Mouse (Mus musculus) myocyte (in vitro differentiated cells): ENCODE results near the gene Taf15. TPM values are rescaled to one million over a fixed set of nuclear protein-coding genes. Genes with fewer than 3 reads are reported as not detected.
"Not testable (repeated sequence)": the region's sequence is repeated elsewhere in the genome, so short reads cannot be mapped to it uniquely, and the experiment has no call there.

Experiments used
- H3K27me3 ChIP-seq: one replicate; pipeline ENCODE4 v1.6.1; 2011; ENCODE audit not compliant: control insufficient read depth, insufficient read depth, insufficient read length
- H3K36me3 ChIP-seq: one replicate; pipeline ENCODE4 v1.6.1; 2011; ENCODE audit not compliant: control insufficient read depth, insufficient read depth
- H3K4me2 ChIP-seq: one replicate; pipeline ENCODE4 v1.6.1; 2011; ENCODE audit warnings: low read depth, control low read depth
- H3K4me3 ChIP-seq: one replicate; pipeline ENCODE4 v1.5.1; 2011; ENCODE audit warnings: mild to moderate bottlenecking, control low read depth, moderate library complexity
- H3K79me2 ChIP-seq: one replicate; pipeline ENCODE4 v1.6.1; 2011; ENCODE audit not compliant: control insufficient read depth, insufficient read depth
- H3ac ChIP-seq: one replicate; pipeline ENCODE4 v1.6.1; 2011; ENCODE audit not compliant: control insufficient read depth, insufficient read length
- CEBPB ChIP-seq: IDR thresholded peaks from 2 replicates; pipeline ENCODE4 v1.6.1; 2011; ENCODE audit warnings: mild to moderate bottlenecking, moderate library complexity; ENCODE audit not compliant: poor library complexity, insufficient read depth, severe bottlenecking
- E2F4 ChIP-seq: IDR thresholded peaks from one replicate; pipeline ENCODE4 v1.6.1; 2011; ENCODE audit warnings: mild to moderate bottlenecking, control low read depth, moderate library complexity; ENCODE audit not compliant: insufficient read depth
- MAX ChIP-seq: IDR thresholded peaks from one replicate; pipeline ENCODE4 v1.6.1; 2011; ENCODE audit warnings: low read depth, mild to moderate bottlenecking, control low read depth
- MYOD1 ChIP-seq, 3 experiments: IDR thresholded peaks; one replicate each; pipeline ENCODE4 v1.6.1; 2011; ENCODE audit warnings: control low read depth in 2 of 3, low read depth in 2 of 3, mild to moderate bottlenecking in 2 of 3, moderate library complexity in 1 of 3; ENCODE audit not compliant: insufficient read length in 2 of 3, control insufficient read depth in 1 of 3
- MYOG ChIP-seq, 3 experiments: IDR thresholded peaks; one replicate each; pipeline ENCODE4 v1.6.1; 2011; ENCODE audit warnings: control low read depth in 2 of 3, low read depth in 2 of 3, mild to moderate bottlenecking in 2 of 3; ENCODE audit not compliant: insufficient read length in 2 of 3, control insufficient read depth in 1 of 3, insufficient read depth in 1 of 3
- POLR2A ChIP-seq: IDR thresholded peaks from one replicate; pipeline ENCODE4 v1.6.1; 2011; ENCODE audit warnings: low read depth, mild to moderate bottlenecking, control low read depth, moderate library complexity; ENCODE audit not compliant: insufficient read length
- POLR2AphosphoS2 ChIP-seq: IDR thresholded peaks from one replicate; pipeline ENCODE4 v1.6.1; 2011; ENCODE audit warnings: low read depth, control low read depth; ENCODE audit not compliant: insufficient read length
- REST ChIP-seq: IDR thresholded peaks from one replicate; pipeline ENCODE4 v1.6.1; 2011; ENCODE audit warnings: mild to moderate bottlenecking, control low read depth, moderate library complexity; ENCODE audit not compliant: insufficient read depth, insufficient read length
- SRF ChIP-seq: IDR thresholded peaks from one replicate; pipeline ENCODE4 v1.6.1; 2011; ENCODE audit warnings: low read depth; ENCODE audit not compliant: control insufficient read depth, insufficient read length
- TCF12 ChIP-seq: IDR thresholded peaks from one replicate; pipeline ENCODE4 v1.6.1; 2011; ENCODE audit warnings: mild to moderate bottlenecking, control low read depth; ENCODE audit not compliant: poor library complexity, insufficient read depth, severe bottlenecking
- TCF3 ChIP-seq: IDR thresholded peaks from one replicate; pipeline ENCODE4 v1.6.1; 2011; ENCODE audit warnings: low read depth, control low read depth; ENCODE audit not compliant: insufficient read length
- USF1 ChIP-seq: IDR thresholded peaks from one replicate; pipeline ENCODE4 v1.6.1; 2011; ENCODE audit warnings: low read depth, mild to moderate bottlenecking, control low read depth, moderate library complexity
- polyA plus RNA-seq: library from polyadenylated mRNA; unstranded; fragments of >200 nt; fragmentation: generic; extraction: Trizol; gene quantifications from one replicate; pipeline ENCODE4 v1.2.1, GENCODE M21; 2012; ENCODE audit warnings: missing spikeins

Taf15 gene
- polyA plus RNA-seq, 1 experiment, result 74.2 TPM

- TF ChIP-seq SRF (no peak), CEBPB (no peak), REST (no peak), MYOG (IDR thresholded peaks at IDR 0.05; ENCODE audit: control insufficient read depth in 1 of 3, insufficient read depth in 1 of 3, insufficient read length in 2 of 3, low read depth in 2 of 3) (no peak), POLR2A (no peak), POLR2AphosphoS2 (no peak), MAX (no peak), MYOD1 (IDR thresholded peaks at IDR 0.05; ENCODE audit: control insufficient read depth in 1 of 3, insufficient read length in 2 of 3, low read depth in 2 of 3) (no peak), TCF12 (no peak), USF1 (no peak), E2F4 (no peak), TCF3 (no peak)
These were observed 68.5 kb downstream of the Taf15 start for GRCm38 (mm10) chr11:83541415-83541814.

DNA sequence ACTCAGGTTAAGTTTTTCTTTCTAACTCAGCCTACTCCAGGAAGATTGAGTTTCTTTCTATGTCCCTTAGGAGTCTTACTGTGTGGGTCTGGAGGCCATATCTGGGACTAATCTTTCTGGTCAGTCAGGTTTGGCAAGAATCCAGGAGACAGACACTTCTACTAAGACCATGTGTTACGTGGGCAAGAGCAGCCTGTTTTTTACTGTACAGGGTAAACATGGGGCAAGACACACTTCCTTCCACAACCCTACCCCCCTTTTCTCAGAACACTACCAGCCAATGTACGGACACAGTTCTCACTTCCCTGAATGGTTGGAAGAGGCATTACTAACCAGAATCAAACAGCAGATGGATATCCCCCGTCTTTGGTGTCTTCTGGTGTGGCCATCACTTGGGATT, 71.3 kb downstream of the Taf15 start:
- Histone ChIP-seq H3K4me3 (no peak overlapping the region), H3K27me3 (no peaks in the 10 kb centered on the region), H3K36me3 (no peaks in the 10 kb centered on the region), H3K79me2 (no peaks in the 10 kb centered on the region), H3ac (no peak overlapping the region), H3K4me2 (no peak overlapping the region)
- no peak for TF ChIP-seq TCF3
- no peak for TF ChIP-seq MYOD1 (IDR thresholded peaks at IDR 0.05; ENCODE audit: control insufficient read depth in 1 of 3, insufficient read length in 2 of 3, low read depth in 2 of 3)
- no peak for TF ChIP-seq E2F4
- TF ChIP-seq POLR2A, result no peak
- TF ChIP-seq TCF12, result no peak
- no peak for TF ChIP-seq USF1
- TF ChIP-seq SRF, result no peak

More at GRCm38 (mm10) chr11:83541415-83541814, 68.5 kb downstream of the Taf15 start:
- Histone ChIP-seq H3K4me2 (no peak overlapping the region), H3ac (no peak overlapping the region), H3K79me2 (no peaks in the 10 kb centered on the region), H3K36me3 (no peaks in the 10 kb centered on the region), H3K4me3 (no peak overlapping the region), H3K27me3 (no peaks in the 10 kb centered on the region)

DNA sequence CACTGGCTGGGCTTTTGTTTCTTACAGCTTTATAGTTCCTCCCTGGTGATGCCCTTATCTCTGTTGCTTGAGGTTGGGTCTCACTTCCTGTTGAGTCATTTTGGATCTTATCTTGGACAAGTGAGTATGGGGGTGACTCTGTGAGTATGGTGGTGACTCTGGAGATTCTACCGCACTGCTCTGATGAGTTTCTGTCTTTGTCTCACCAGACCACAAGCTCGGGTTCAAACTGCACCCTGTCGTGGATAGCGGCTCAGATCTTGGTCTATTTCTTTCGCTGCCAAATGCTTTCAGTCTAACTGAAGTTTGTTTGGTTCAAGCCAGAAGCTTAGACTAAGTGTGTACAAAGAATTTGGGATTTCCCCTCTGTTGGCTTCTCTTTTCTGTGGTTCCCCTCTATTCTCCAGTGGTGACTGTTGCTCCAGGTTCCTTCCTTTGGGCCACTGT, 77.3 kb downstream of the Taf15 start:
- Histone ChIP-seq H3K4me3 (no peak overlapping the region), H3K36me3 (no peaks in the 10 kb centered on the region), H3ac (no peak overlapping the region), H3K27me3 (no peaks in the 10 kb centered on the region), H3K4me2 (no peak overlapping the region), H3K79me2 (no peaks in the 10 kb centered on the region)
- TF ChIP-seq MYOD1 (IDR thresholded peaks at IDR 0.05; ENCODE audit: control insufficient read depth in 1 of 3, insufficient read length in 2 of 3, low read depth in 2 of 3), result no peak
- no peak for TF ChIP-seq SRF
- no peak for TF ChIP-seq TCF12
- no peak for TF ChIP-seq REST
- TF ChIP-seq MAX, result no peak
- TF ChIP-seq CEBPB, result no peak
- TF ChIP-seq POLR2A, result no peak
- TF ChIP-seq USF1, result no peak
- no peak for TF ChIP-seq TCF3
- no peak for TF ChIP-seq E2F4
- TF ChIP-seq POLR2AphosphoS2, result no peak
- no peak for TF ChIP-seq MYOG (IDR thresholded peaks at IDR 0.05; ENCODE audit: control insufficient read depth in 1 of 3, insufficient read depth in 1 of 3, insufficient read length in 2 of 3, low read depth in 2 of 3)

GRCm38 (mm10) chr11:83551037-83551436, 78.2 kb downstream of the Taf15 start:
- H3ac ChIP-seq, H3K79me2 ChIP-seq, H3K36me3 ChIP-seq, H3K4me3 ChIP-seq, H3K27me3 ChIP-seq, H3K4me2 ChIP-seq: not testable (repeated sequence)

GRCm38 (mm10) chr11:83551668-83552067, 78.8 kb downstream of the Taf15 start:
- H3K27me3 ChIP-seq, result no peaks in the 10 kb centered on the region
- H3ac ChIP-seq, result no peak overlapping the region
- TF ChIP-seq POLR2AphosphoS2, result no peak
- TF ChIP-seq E2F4, result no peak
- TF ChIP-seq CEBPB, result no peak
- TF ChIP-seq MYOD1 (IDR thresholded peaks at IDR 0.05; ENCODE audit: control insufficient read depth in 1 of 3, insufficient read length in 2 of 3, low read depth in 2 of 3), result no peak
- no peak for TF ChIP-seq MAX
- TF ChIP-seq REST, result no peak
- TF ChIP-seq POLR2A, result no peak
- TF ChIP-seq USF1, result no peak
- no peak for TF ChIP-seq TCF3
- no peak for TF ChIP-seq SRF
- TF ChIP-seq TCF12, result no peak
- TF ChIP-seq MYOG (IDR thresholded peaks at IDR 0.05; ENCODE audit: control insufficient read depth in 1 of 3, insufficient read depth in 1 of 3, insufficient read length in 2 of 3, low read depth in 2 of 3), result no peak
- no peaks in the 10 kb centered on the region for H3K79me2 ChIP-seq
- H3K4me2 ChIP-seq, result no peak overlapping the region
- H3K4me3 ChIP-seq, result no peak overlapping the region
- H3K36me3 ChIP-seq, result no peaks in the 10 kb centered on the region

Other genes with a start within 250 kb of the Taf15 start
- gene Slfn14, start 186.4 kb upstream of the Taf15 start, polyA plus RNA-seq, result 0.01 TPM
- 64.7 TPM for gene Ap2b1, start 174.1 kb upstream of the Taf15 start, polyA plus RNA-seq
- 8.7 TPM for gene Pex12, start 170.5 kb upstream of the Taf15 start, polyA plus RNA-seq
- 0.36 TPM for gene Rasl10b, start 63.9 kb upstream of the Taf15 start, polyA plus RNA-seq
- not detected for gene Gas2l2, start 43.6 kb upstream of the Taf15 start, polyA plus RNA-seq
- gene 1700020L24Rik, start 35.4 kb upstream of the Taf15 start, polyA plus RNA-seq, result 12.0 TPM
- 10.2 TPM for gene Mmp28, start 10.0 kb upstream of the Taf15 start, polyA plus RNA-seq
- 0.04 TPM for gene Heatr9, start 49.1 kb downstream of the Taf15 start, polyA plus RNA-seq
- 10.4 TPM for gene Ccl5, start 57.4 kb downstream of the Taf15 start, polyA plus RNA-seq
- 8.2 TPM for gene Ccl9, start 105.5 kb downstream of the Taf15 start, polyA plus RNA-seq
- 0.04 TPM for gene Ccl6, start 120.0 kb downstream of the Taf15 start, polyA plus RNA-seq
- not detected for gene Rpl9-ps1, start 172.5 kb downstream of the Taf15 start, polyA plus RNA-seq
- gene Ccl3, start 176.3 kb downstream of the Taf15 start, polyA plus RNA-seq, result not detected
- gene Ccl4, start 189.5 kb downstream of the Taf15 start, polyA plus RNA-seq, result not detected
- gene Wfdc17, start 230.9 kb downstream of the Taf15 start, polyA plus RNA-seq, result not detected
- gene Wfdc18, start 235.9 kb downstream of the Taf15 start, polyA plus RNA-seq, result not detected